Mouse (Mus musculus): ENCODE data around the gene Psmc2. TPM values are rescaled to one million over a fixed set of nuclear protein-coding genes. Genes with fewer than 3 reads are reported as not detected.

Gene Psmc2
- total and polyA plus RNA-seq, 3 experiments = 87.4 to 208 (median 115) TPM

GRCm38 (mm10) chr5:21827643-21828042, 42.6 kb downstream of the Psmc2 start:
- in situ Hi-C loops (cut with MboI; ENCODE audit: low pct_ligation_motif_present, low pct_unique_long_range_greater_than_20kb, low sequenced_read_pairs) (no loop called here), dilution Hi-C loops (cut with MboI; ENCODE audit: extremely low pct_ligation_motif_present, extremely low pct_unique_long_range_greater_than_20kb, low sequenced_read_pairs) (no loop called here)
- Histone ChIP-seq H3K27ac (ENCODE audit: insufficient read depth, low read depth) (no peak overlapping the region), H3K4me1 (ENCODE audit: control insufficient read depth in 1 of 2, insufficient read depth in 2 of 2) (peaks cover 5 to 33% of the 10 kb centered on the region in 2 experiments), H3K9me3 (replicated peaks; ENCODE audit: low read length) (no peaks in the 10 kb centered on the region), H3K79me2 (replicated peaks; ENCODE audit: control insufficient read depth, extremely low read depth, insufficient read depth, poor library complexity, severe bottlenecking) (no peaks in the 10 kb centered on the region), H3K36me3 (replicated peaks in 1 of 2; ENCODE audit: control insufficient read depth in 1 of 2, insufficient read depth in 1 of 2, low read length in 1 of 2) (no peaks in the 10 kb centered on the region), H3K4me2 (ENCODE audit: insufficient read depth, low read depth, poor library complexity, severe bottlenecking) (no peak overlapping the region), H3K4me3 (replicated peaks in 1 of 3; ENCODE audit: low read depth in 2 of 3, low read length in 2 of 3, poor library complexity in 1 of 3) (no peak overlapping the region), H3K27me3 (replicated peaks) (no peaks in the 10 kb centered on the region), H3K9ac (ENCODE audit: insufficient read depth, low read depth) (no peak overlapping the region)
- TF ChIP-seq SIN3A (IDR thresholded peaks at IDR 0.05; ENCODE audit: low read length) (no peak), ELF1 (IDR thresholded peaks at IDR 0.05; ENCODE audit: low read depth, low read length) (no peak), ZMIZ1 (IDR thresholded peaks at IDR 0.05; ENCODE audit: low read depth, low read length) (no peak), BHLHE40 (IDR thresholded peaks at IDR 0.05; ENCODE audit: low read depth, low read length) (no peak), USF2 (conservative IDR thresholded peaks at IDR 0.05; ENCODE audit: low read depth, low read length) (no peak), MAZ (IDR thresholded peaks at IDR 0.05; ENCODE audit: low read depth, low read length) (no peak), E2F4 (IDR thresholded peaks at IDR 0.05; ENCODE audit: insufficient replicate concordance, low read depth, low read length) (no peak), PAX5 (IDR thresholded peaks at IDR 0.05; ENCODE audit: low read length) (no peak), IRF4 (IDR thresholded peaks at IDR 0.05; ENCODE audit: low read depth, low read length) (no peak), ZC3H11A (IDR thresholded peaks at IDR 0.05; ENCODE audit: low read depth, low read length) (no peak), RCOR1 (conservative IDR thresholded peaks at IDR 0.05; ENCODE audit: low read depth, low read length) (no peak)
- no peak for DNase-seq (ENCODE audit: extremely low read depth)

DNA sequence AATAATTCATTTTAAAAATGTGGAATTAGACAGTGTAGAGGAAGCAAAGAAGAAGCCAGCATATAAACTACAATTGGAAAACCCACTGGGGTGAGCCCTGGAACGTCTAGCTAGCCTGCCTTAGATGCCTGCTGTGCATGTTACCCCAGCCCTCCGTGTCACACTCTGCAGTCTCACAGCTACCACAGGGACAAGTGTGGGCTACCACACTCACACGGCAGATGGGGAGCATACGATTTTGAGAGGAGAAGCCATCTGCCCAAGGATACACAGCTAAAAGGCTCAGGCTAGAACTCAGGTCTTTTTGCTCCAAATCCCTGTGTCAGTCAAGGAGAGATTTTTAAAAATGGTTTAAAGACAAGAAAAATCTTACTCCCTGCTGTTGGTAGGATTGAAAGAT, 43.8 kb downstream of the Psmc2 start:
- Histone ChIP-seq H3K9ac (ENCODE audit: insufficient read depth, low read depth) (no peak overlapping the region), H3K4me1 (ENCODE audit: control insufficient read depth in 1 of 2, insufficient read depth in 2 of 2) (peaks cover 5 to 33% of the 10 kb centered on the region in 2 experiments), H3K79me2 (replicated peaks; ENCODE audit: control insufficient read depth, extremely low read depth, insufficient read depth, poor library complexity, severe bottlenecking) (no peaks in the 10 kb centered on the region), H3K27ac (ENCODE audit: insufficient read depth, low read depth) (no peak overlapping the region), H3K27me3 (replicated peaks) (no peaks in the 10 kb centered on the region), H3K9me3 (replicated peaks; ENCODE audit: low read length) (no peaks in the 10 kb centered on the region), H3K4me2 (ENCODE audit: insufficient read depth, low read depth, poor library complexity, severe bottlenecking) (no peak overlapping the region), H3K4me3 (replicated peaks in 1 of 3; ENCODE audit: low read depth in 2 of 3, low read length in 2 of 3, poor library complexity in 1 of 3) (no peak overlapping the region), H3K36me3 (replicated peaks in 1 of 2; ENCODE audit: control insufficient read depth in 1 of 2, insufficient read depth in 1 of 2, low read length in 1 of 2) (no peaks in the 10 kb centered on the region)
- in situ Hi-C loops (cut with MboI; ENCODE audit: low pct_ligation_motif_present, low pct_unique_long_range_greater_than_20kb, low sequenced_read_pairs) = no loop called here
- no peak for TF ChIP-seq RCOR1 (conservative IDR thresholded peaks at IDR 0.05; ENCODE audit: low read depth, low read length)
- no peak for TF ChIP-seq TCF12 (IDR thresholded peaks at IDR 0.05; ENCODE audit: low read depth, low read length)
- TF ChIP-seq POLR2A (IDR thresholded peaks at IDR 0.05; ENCODE audit: low read depth, low read length) = no peak
- TF ChIP-seq JUN (IDR thresholded peaks at IDR 0.05; ENCODE audit: insufficient read depth, low read depth, low read length) = no peak
- TF ChIP-seq USF2 (conservative IDR thresholded peaks at IDR 0.05; ENCODE audit: low read depth, low read length) = no peak
- no peak for TF ChIP-seq CTCF (conservative IDR thresholded peaks at IDR 0.05 in 1 of 2, IDR thresholded peaks at IDR 0.05 in 1 of 2; ENCODE audit: low read depth in 2 of 2, low read length in 2 of 2)
- TF ChIP-seq PAX5 (IDR thresholded peaks at IDR 0.05; ENCODE audit: low read length) = no peak
- no peak for TF ChIP-seq CHD1 (IDR thresholded peaks at IDR 0.05; ENCODE audit: low read depth, low read length)
- no peak for TF ChIP-seq BHLHE40 (IDR thresholded peaks at IDR 0.05; ENCODE audit: low read depth, low read length)
- no peak for TF ChIP-seq ZKSCAN1 (IDR thresholded peaks at IDR 0.05; ENCODE audit: borderline replicate concordance, low read depth, low read length)
- TF ChIP-seq GABPA (IDR thresholded peaks at IDR 0.05; ENCODE audit: insufficient replicate concordance, low read depth, low read length) = no peak
- TF ChIP-seq E2F4 (IDR thresholded peaks at IDR 0.05; ENCODE audit: insufficient replicate concordance, low read depth, low read length) = no peak
- TF ChIP-seq ZC3H11A (IDR thresholded peaks at IDR 0.05; ENCODE audit: low read depth, low read length) = no peak
- TF ChIP-seq IRF4 (IDR thresholded peaks at IDR 0.05; ENCODE audit: low read depth, low read length) = no peak
- no peak for TF ChIP-seq SMC3 (IDR thresholded peaks at IDR 0.05; ENCODE audit: low read depth, low read length)
- no peak for TF ChIP-seq ETS1 (conservative IDR thresholded peaks at IDR 0.05; ENCODE audit: low read depth, low read length)
- no peak for TF ChIP-seq ZMIZ1 (IDR thresholded peaks at IDR 0.05; ENCODE audit: low read depth, low read length)
- no peak for TF ChIP-seq ZNF384 (IDR thresholded peaks at IDR 0.05; ENCODE audit: low read depth, low read length)
- no peak for TF ChIP-seq MYC (IDR thresholded peaks at IDR 0.05; ENCODE audit: low read depth, low read length)
- no peak for DNase-seq (ENCODE audit: extremely low read depth)
- dilution Hi-C loops (cut with MboI; ENCODE audit: extremely low pct_ligation_motif_present, extremely low pct_unique_long_range_greater_than_20kb, low sequenced_read_pairs) = no loop called here

All from CH12.LX (cell line).